Mouse (Mus musculus) v-Abl transformed pro-B cells (cell line): ENCODE results near the gene F3.

Source experiments
- in situ Hi-C, 2 experiments: fragments of 400-800 bp; cut with MboI; formaldehyde crosslinking; loops; one replicate each; pipeline ENCODE4 v1.15.1; 2025; ENCODE audit not compliant: unreplicated experiment in 2 of 2

The F3 gene

GRCm38 (mm10) chr3:121722971-121723844 lies at the start of gene F3:
Gene F3 (plus strand): TSS chr3:121723537.
- in situ Hi-C loops = no loop called here

GRCm38 (mm10) chr3:121678935-121679334 lies 44.4 kb upstream of the F3 start:
- in situ Hi-C loops = no loop called here

GRCm38 (mm10) chr3:121679443-121679842 lies 43.9 kb upstream of the F3 start:
- in situ Hi-C loops = no loop called here

- in situ Hi-C loops = no loop called here
Measured at GRCm38 (mm10) chr3:121680187-121680586, 43.1 kb upstream of the F3 start.

- in situ Hi-C loops = no loop called here
Measured at GRCm38 (mm10) chr3:121682439-121683411, 40.6 kb upstream of the F3 start.

GRCm38 (mm10) chr3:121684552-121684951 lies 38.8 kb upstream of the F3 start:
- in situ Hi-C loops = no loop called here

- in situ Hi-C loops = no loop called here
Measured at GRCm38 (mm10) chr3:121684963-121685362, 38.4 kb upstream of the F3 start.

- in situ Hi-C loops = no loop called here
Measured at GRCm38 (mm10) chr3:121685985-121686384, 37.4 kb upstream of the F3 start.

- in situ Hi-C loops = no loop called here
Measured at GRCm38 (mm10) chr3:121686408-121686911, 36.9 kb upstream of the F3 start.

- in situ Hi-C loops = no loop called here
Measured at GRCm38 (mm10) chr3:121687741-121688140, 35.6 kb upstream of the F3 start.

- in situ Hi-C loops = no loop called here
Measured at GRCm38 (mm10) chr3:121689029-121689428, 34.3 kb upstream of the F3 start.

- in situ Hi-C loops = no loop called here
Measured at GRCm38 (mm10) chr3:121689697-121690096, 33.6 kb upstream of the F3 start.

GRCm38 (mm10) chr3:121693001-121693730 lies 30.2 kb upstream of the F3 start:
- in situ Hi-C loops = no loop called here

- in situ Hi-C loops = no loop called here
Measured at GRCm38 (mm10) chr3:121693746-121694145, 29.6 kb upstream of the F3 start.

GRCm38 (mm10) chr3:121697169-121697568 lies 26.2 kb upstream of the F3 start:
- in situ Hi-C loops = no loop called here

GRCm38 (mm10) chr3:121699401-121699800 lies 23.9 kb upstream of the F3 start:
- in situ Hi-C loops = no loop called here

GRCm38 (mm10) chr3:121699849-121700248 lies 23.5 kb upstream of the F3 start:
- in situ Hi-C loops = no loop called here

- in situ Hi-C loops = no loop called here
Measured at GRCm38 (mm10) chr3:121700364-121700952, 22.9 kb upstream of the F3 start.

- in situ Hi-C loops = no loop called here
Measured at GRCm38 (mm10) chr3:121703155-121703879, 20.0 kb upstream of the F3 start.
